Mouse (Mus musculus): Measurements from ENCODE around the gene Slc20a1.

- TF ChIP-seq POLR2A (IDR thresholded peaks at IDR 0.05; ENCODE audit: insufficient read depth, low read depth, low read length) (no peak), CTCF (IDR thresholded peaks at IDR 0.05) (no peak)
Observed at GRCm38 (mm10) chr2:129253631-129253970, 55.0 kb downstream of the Slc20a1 start.
